Mouse (Mus musculus): Measurements from ENCODE around the gene B3gnt3.

GRCm38 (mm10) chr8:71660325-71661120 is 41.1 kb downstream of the B3gnt3 start:
- TF ChIP-seq CTCF (IDR thresholded peaks at IDR 0.05; ENCODE audit: insufficient read depth, low read length): peak; percentile 94
- TF ChIP-seq POLR2A (IDR thresholded peaks at IDR 0.05; ENCODE audit: borderline replicate concordance, extremely low read depth, low read depth, low read length): no peak
